ENCODE assay signal across 24 mouse cellular contexts in genomic region chr10:88658918-88659317, GRCm38 (mm10). TPM values are rescaled to one million over a fixed set of nuclear protein-coding genes. Genes with fewer than 3 reads are reported as not detected.
A peak's percentile ranks its signal among the peaks of the same experiment; 100 is the strongest.
DNase-seq lines count a peak whose midpoint lies in the region; ATAC-seq and TF ChIP-seq lines count a peak whose summit lies in the region.
"Had no signal": no experiment of that assay in that cellular context is flagged by ENCODE, and none has a peak within 500 bp of the region (broad histone marks: within the 10 kb centered on the region; RNA-seq: fewer than 3 reads in every experiment).

No protein-coding gene starts in this region.

- TF ChIP-seq POLR2A in limb, embryonic 14.5 days (IDR thresholded peaks at IDR 0.05; ENCODE audit: borderline replicate concordance, extremely low read depth, insufficient read depth, insufficient read length): no peak

- no peaks in the 10 kb centered on the region for H3K9me3 ChIP-seq in embryonic facial prominence, embryonic 14.5 days (ENCODE audit: control insufficient read depth, low read length)
- H3K9me3 ChIP-seq in embryonic facial prominence, embryonic 10.5 days: no peaks in the 10 kb centered on the region
- no peaks in the 10 kb centered on the region for H3K9me3 ChIP-seq in limb, embryonic 14.5 days (ENCODE audit: control insufficient read depth, low read length)
- H3K9me3 ChIP-seq in limb, embryonic 10.5 days (replicated peaks): no peaks in the 10 kb centered on the region
- H3K9me3 ChIP-seq: embryonic facial prominence, embryonic 12.5 days; embryonic facial prominence, embryonic 15.5 days; forebrain, embryonic 10.5 days; forebrain, embryonic 12.5 days had no signal

- peak; percentile 25 for DNase-seq in embryonic facial prominence, embryonic 14.5 days (ENCODE audit: low spot score)
- no peak for DNase-seq in embryonic facial prominence, embryonic 10.5 days (ENCODE audit: low spot score)
- DNase-seq in limb, embryonic 14.5 days (ENCODE audit: low spot score): no peak
- DNase-seq in limb, embryonic 10.5 days (ENCODE audit: low spot score): no peak
- peak; percentile 30 for DNase-seq in skeletal muscle tissue, adult 2 months (ENCODE audit: low read depth, low spot score)
- DNase-seq in ovary, adult 18-20 months (ENCODE audit: low spot score): no peak
- DNase-seq: adrenal gland, adult 2 months; adrenal gland, postnatal 10 days; adrenal gland, postnatal 25 days; B cell, adult 2 months; cerebellum, adult 11 months; cerebellum, adult 18-20 months; cerebellum, adult 8-10 months; cerebellum, adult 9-11 months; cerebellum, postnatal 14 days; cerebellum, postnatal 36 days; embryo, embryonic 11 days had no signal

- H3K36me3 ChIP-seq in embryonic facial prominence, embryonic 14.5 days (ENCODE audit: control insufficient read depth, insufficient read depth, low read length): no peaks in the 10 kb centered on the region
- H3K36me3 ChIP-seq in embryonic facial prominence, embryonic 10.5 days (replicated peaks): no peaks in the 10 kb centered on the region
- no peaks in the 10 kb centered on the region for H3K36me3 ChIP-seq in limb, embryonic 14.5 days (ENCODE audit: control insufficient read depth, insufficient read depth, low read length)
- H3K36me3 ChIP-seq in limb, embryonic 10.5 days: no peaks in the 10 kb centered on the region
- H3K36me3 ChIP-seq: embryonic facial prominence, embryonic 12.5 days; embryonic facial prominence, embryonic 15.5 days; forebrain, embryonic 10.5 days; forebrain, embryonic 12.5 days had no signal

- 83% methylated on average over 4 of the region's 4 CpGs for WGBS in embryonic facial prominence, embryonic 14.5 days
- WGBS in embryonic facial prominence, embryonic 10.5 days: 90% methylated on average over 4 of the region's 4 CpGs
- WGBS in limb, embryonic 14.5 days: 90% methylated on average over 4 of the region's 4 CpGs
- 96% methylated on average over 4 of the region's 4 CpGs for WGBS in limb, embryonic 10.5 days

- no peak overlapping the region for H3K4me2 ChIP-seq in embryonic facial prominence, embryonic 14.5 days (ENCODE audit: low read depth, low read length)
- no peak overlapping the region for H3K4me2 ChIP-seq in limb, embryonic 14.5 days (replicated peaks; ENCODE audit: low read depth, low read length, severe bottlenecking)
- H3K4me2 ChIP-seq: embryonic facial prominence, embryonic 12.5 days; embryonic facial prominence, embryonic 15.5 days; forebrain, embryonic 12.5 days had no signal

- no peaks in the 10 kb centered on the region for H3K27me3 ChIP-seq in embryonic facial prominence, embryonic 14.5 days (replicated peaks; ENCODE audit: control insufficient read depth, insufficient read depth, low read length)
- H3K27me3 ChIP-seq in embryonic facial prominence, embryonic 10.5 days (replicated peaks; ENCODE audit: low read depth, poor library complexity, severe bottlenecking): no peaks in the 10 kb centered on the region
- no peaks in the 10 kb centered on the region for H3K27me3 ChIP-seq in limb, embryonic 14.5 days (ENCODE audit: control insufficient read depth, insufficient read depth, low read length)
- no peaks in the 10 kb centered on the region for H3K27me3 ChIP-seq in limb, embryonic 10.5 days (ENCODE audit: low read depth, poor library complexity, severe bottlenecking)
- H3K27me3 ChIP-seq: embryonic facial prominence, embryonic 12.5 days; embryonic facial prominence, embryonic 15.5 days; forebrain, embryonic 12.5 days had no signal

- no peak for ATAC-seq in embryonic facial prominence, embryonic 14.5 days (ENCODE audit: low read depth)
- peak; percentile 23; the same call in 1 of the 2 replicates for ATAC-seq in limb, embryonic 14.5 days (ENCODE audit: low FRiP score, low read depth)
- ATAC-seq: forebrain, embryonic 14.5 days; forebrain, embryonic 16.5 days had no signal

- H3K4me1 ChIP-seq in embryonic facial prominence, embryonic 14.5 days (ENCODE audit: control insufficient read depth, insufficient read depth, low read length): no peaks in the 10 kb centered on the region
- H3K4me1 ChIP-seq in embryonic facial prominence, embryonic 10.5 days: no peaks in the 10 kb centered on the region
- H3K4me1 ChIP-seq in limb, embryonic 14.5 days (ENCODE audit: control insufficient read depth, insufficient read depth, low read length): no peaks in the 10 kb centered on the region
- H3K4me1 ChIP-seq in limb, embryonic 10.5 days: no peaks in the 10 kb centered on the region
- H3K4me1 ChIP-seq: embryonic facial prominence, embryonic 12.5 days; embryonic facial prominence, embryonic 15.5 days; forebrain, embryonic 10.5 days; forebrain, embryonic 12.5 days had no signal

- no peak overlapping the region for H3K27ac ChIP-seq in embryonic facial prominence, embryonic 14.5 days (replicated peaks; ENCODE audit: low read depth, low read length)
- H3K27ac ChIP-seq in embryonic facial prominence, embryonic 10.5 days (replicated peaks): no peak overlapping the region
- no peak overlapping the region for H3K27ac ChIP-seq in limb, embryonic 14.5 days (replicated peaks; ENCODE audit: low read depth, low read length)
- no peak overlapping the region for H3K27ac ChIP-seq in limb, embryonic 10.5 days
- H3K27ac ChIP-seq: embryonic facial prominence, embryonic 12.5 days; embryonic facial prominence, embryonic 15.5 days; forebrain, embryonic 10.5 days; forebrain, embryonic 12.5 days had no signal

- no peak overlapping the region for H3K9ac ChIP-seq in embryonic facial prominence, embryonic 14.5 days (ENCODE audit: low read depth, low read length)
- no peak overlapping the region for H3K9ac ChIP-seq in limb, embryonic 14.5 days (ENCODE audit: low read depth, low read length, severe bottlenecking)
- H3K9ac ChIP-seq: embryonic facial prominence, embryonic 12.5 days; embryonic facial prominence, embryonic 15.5 days; forebrain, embryonic 12.5 days had no signal

- H3K4me3 ChIP-seq in embryonic facial prominence, embryonic 14.5 days (ENCODE audit: low read depth, low read length): no peak overlapping the region
- no peak overlapping the region for H3K4me3 ChIP-seq in embryonic facial prominence, embryonic 10.5 days
- no peak overlapping the region for H3K4me3 ChIP-seq in limb, embryonic 14.5 days (replicated peaks; ENCODE audit: low read length)
- no peak overlapping the region for H3K4me3 ChIP-seq in limb, embryonic 10.5 days
- H3K4me3 ChIP-seq: embryonic facial prominence, embryonic 12.5 days; embryonic facial prominence, embryonic 15.5 days; erythroblast, embryonic 14.5 days; forebrain, embryonic 10.5 days; forebrain, embryonic 12.5 days had no signal

RNA-seq across cellular contexts. Expression of gene Spic, which starts 25.9 kb away (rescaled TPM):
- 0.13 and 0.60 TPM in 2 replicates for polyA plus RNA-seq in embryonic facial prominence, embryonic 14.5 days (2014; fragmentation: Nextera tagmentation; extraction: Ambion mirVana)
- not detected in 2 replicates for polyA plus RNA-seq in embryonic facial prominence, embryonic 10.5 days (2016; fragmentation: Nextera tagmentation; extraction: Ambion mirVana)
- polyA plus RNA-seq in limb, embryonic 14.5 days (2012; rRNA removed): 0.04 and 0.11 TPM in 2 replicates
- 0.11 TPM in 2 replicates for polyA plus RNA-seq in limb, embryonic 14.5 days (2014; fragmentation: Nextera tagmentation; extraction: Ambion mirVana)
- polyA plus RNA-seq in limb, embryonic 10.5 days (2016; fragmentation: Nextera tagmentation; extraction: Ambion mirVana): not detected in 2 replicates
- polyA plus RNA-seq: forebrain, embryonic 10.5 days; forebrain, embryonic 12.5 days; forebrain, embryonic 16.5 days had no signal

RNA-seq across cellular contexts. Expression of gene Mybpc1, which starts 54.0 kb away (rescaled TPM):
- polyA plus RNA-seq in embryonic facial prominence, embryonic 14.5 days (2014; fragmentation: Nextera tagmentation; extraction: Ambion mirVana): 127 and 218 TPM in 2 replicates
- 1.2 and 2.1 TPM in 2 replicates for polyA plus RNA-seq in embryonic facial prominence, embryonic 10.5 days (2016; fragmentation: Nextera tagmentation; extraction: Ambion mirVana)
- polyA plus RNA-seq in limb, embryonic 14.5 days (2012; rRNA removed): 45.6 and 73.6 TPM in 2 replicates
- 49.9 and 59.2 TPM in 2 replicates for polyA plus RNA-seq in limb, embryonic 14.5 days (2014; fragmentation: Nextera tagmentation; extraction: Ambion mirVana)
- 6.3 and 8.0 TPM in 2 replicates for polyA plus RNA-seq in limb, embryonic 10.5 days (2016; fragmentation: Nextera tagmentation; extraction: Ambion mirVana)
- polyA plus RNA-seq: erythroblast, embryonic 14.5 days had no signal

Comparison
In these comparisons a context has a peak if more than half of its experiments do, and no peak if none do; other contexts are left out.
1. DNase-seq: peak in embryonic facial prominence, embryonic 14.5 days (single experiment) and skeletal muscle tissue, adult 2 months (single experiment); none in embryonic facial prominence, embryonic 10.5 days (single experiment), limb, embryonic 14.5 days (single experiment), limb, embryonic 10.5 days (single experiment) and ovary, adult 18-20 months (single experiment).